Mouse (Mus musculus) liver, embryonic 14.5 days (tissue): Measurements from ENCODE around the gene Cela1. TPM values are rescaled to one million over a fixed set of nuclear protein-coding genes. Genes with fewer than 3 reads are reported as not detected.

Source experiments
- ATAC-seq: fragments of 200-750 bp; cut with Nextera tagmentation; 2 replicates; pipeline ENCODE4 v1.8.0; 2017; ENCODE audit warnings: moderate number of reproducible peaks, mild to moderate bottlenecking, moderate library complexity; ENCODE audit not compliant: insufficient read depth
- DNase-seq, 3 experiments: peaks; one replicate each; pipeline ENCODE4 v3.0.0-alpha.2; 2012 to 2013; ENCODE audit warnings: low read depth in 3 of 3, low spot score in 3 of 3
- H3K27ac ChIP-seq: fragments of 300-500 bp; sonication (generic); 2 replicates; pipeline ENCODE4 v1.5.1; 2014; ENCODE audit warnings: moderate library complexity, mild to moderate bottlenecking, control low read depth, inconsistent platforms
- H3K27me3 ChIP-seq: fragments of 300-500 bp; sonication (generic); 2 replicates; pipeline ENCODE4 v1.6.1; 2014; ENCODE audit warnings: mild to moderate bottlenecking, low read length, moderate library complexity; ENCODE audit not compliant: control insufficient read depth, insufficient read depth
- H3K36me3 ChIP-seq: fragments of 300-500 bp; sonication (generic); replicated peaks from 2 replicates; pipeline ENCODE4 v1.6.1; 2014; ENCODE audit warnings: low read depth; ENCODE audit not compliant: control insufficient read depth, insufficient read depth
- H3K4me1 ChIP-seq, 2 experiments: fragments of 200-500 bp in 1 of 2; fragments of 300-500 bp in 1 of 2; sonication (generic) in 1 of 2; replicated peaks; 2 replicates each; pipeline ENCODE4 v1.6.1; 2012 to 2014; ENCODE audit warnings: antibody characterized with exemption in 1 of 2, inconsistent platforms in 1 of 2, low read length in 1 of 2; ENCODE audit not compliant: control insufficient read depth in 2 of 2, insufficient read depth in 2 of 2
- H3K4me2 ChIP-seq: fragments of 300-500 bp; sonication (generic); 2 replicates; pipeline ENCODE4 v1.6.1; 2014; ENCODE audit warnings: low read depth, mild to moderate bottlenecking, control low read depth, moderate library complexity
- H3K4me3 ChIP-seq, 2 experiments: fragments of 200-500 bp in 1 of 2; fragments of 300-500 bp in 1 of 2; sonication (generic) in 1 of 2; 2 replicates each; pipeline ENCODE4 v1.5.1; 2012 to 2014; ENCODE audit warnings: low read depth in 2 of 2, low read length in 2 of 2, mild to moderate bottlenecking in 2 of 2, control low read depth in 1 of 2, inconsistent platforms in 1 of 2, moderate library complexity in 1 of 2; ENCODE audit not compliant: insufficient read depth in 1 of 2
- H3K9ac ChIP-seq: fragments of 300-500 bp; sonication (generic); replicated peaks from 2 replicates; pipeline ENCODE4 v1.6.1; 2014; ENCODE audit warnings: mild to moderate bottlenecking, control low read depth, moderate library complexity
- H3K9me3 ChIP-seq: fragments of 300-500 bp; sonication (generic); 2 replicates; pipeline ENCODE4 v1.6.1; 2016; ENCODE audit warnings: low read length, mixed read lengths; ENCODE audit not compliant: control insufficient read depth
- CTCF ChIP-seq: IDR thresholded peaks from 2 replicates; pipeline ENCODE4 v1.5.1; 2016; ENCODE audit warnings: antibody characterized with exemption, low read depth, control low read depth
- EP300 ChIP-seq: IDR thresholded peaks from 2 replicates; pipeline ENCODE4 v1.6.1; 2016; ENCODE audit warnings: antibody characterized with exemption, low read depth
- WGBS: fragments of 180-500 bp; shearing (Covaris S2); extraction: QIAGEN DNeasy Blood & Tissue Kit; methylation state at CpG from one replicate; pipeline ENCODE4 v1.1.7; 2014; ENCODE audit not compliant: insufficient replicate concordance; 5-methylcytosine and 5-hydroxymethylcytosine counted together
- polyA plus RNA-seq, 2 experiments: library from polyadenylated mRNA; depleted of rRNA in 1 of 2; stranded (reverse) in 1 of 2; unstranded in 1 of 2; fragments of >200 nt; fragmentation: Nextera tagmentation in 1 of 2; extraction: Ambion mirVana in 1 of 2; gene quantifications; 2 replicates each; pipeline versions ENCODE4 v1.2.1 to v1.2.3; 2012 to 2014

Cela1 gene
- polyA plus RNA-seq, 2 experiments = 8.1 to 13.8 TPM

GRCm38 (mm10) chr15:100691990-100692389, 4.3 kb upstream of the Cela1 start:
- Histone ChIP-seq H3K36me3 (no peaks in the 10 kb centered on the region), H3K27me3 (no peaks in the 10 kb centered on the region), H3K4me1 (peaks cover 0 to 8% of the 10 kb centered on the region in 2 experiments; a peak in 3 of 4 replicates), H3K27ac (no peak overlapping the region), H3K4me3 (no peak overlapping the region), H3K9me3 (peaks cover 5% of the 10 kb centered on the region; the same call in 1 of the 2 replicates), H3K9ac (no peak overlapping the region), H3K4me2 (no peak overlapping the region)
- TF ChIP-seq CTCF = no peak
- TF ChIP-seq EP300 = no peak
- WGBS = 18% methylated on average over 3 of the region's 3 CpGs
- ATAC-seq (no peak), DNase-seq (no peak)

GRCm38 (mm10) chr15:100686989-100687388, 732 bp downstream of the Cela1 start:
- ATAC-seq = peak; percentile 47
- Histone ChIP-seq H3K9ac (no peak overlapping the region; the same call in 1 of the 2 replicates), H3K4me3 (peak overlapping the region in 1 of 2 experiments; percentile 26; a peak in 3 of 4 replicates), H3K36me3 (no peaks in the 10 kb centered on the region), H3K27me3 (no peaks in the 10 kb centered on the region), H3K4me1 (peaks cover 10 to 30% of the 10 kb centered on the region in 2 experiments), H3K4me2 (peak overlapping the region; percentile 52), H3K9me3 (peaks cover 5% of the 10 kb centered on the region; the same call in 1 of the 2 replicates), H3K27ac (no peak overlapping the region)
- WGBS = 4% methylated on average over 12 of the region's 12 CpGs
- no peak for DNase-seq
- TF ChIP-seq CTCF (no peak), EP300 (no peak)

- Histone ChIP-seq H3K4me3 (no peak overlapping the region), H3K27ac (no peak overlapping the region), H3K36me3 (no peaks in the 10 kb centered on the region), H3K9me3 (peaks cover 5% of the 10 kb centered on the region; the same call in 1 of the 2 replicates), H3K27me3 (no peaks in the 10 kb centered on the region), H3K4me2 (peak overlapping the region; percentile 52), H3K9ac (no peak overlapping the region), H3K4me1 (peaks cover 10 to 31% of the 10 kb centered on the region in 2 experiments)
- peak; percentile 24; the same call in 1 of the 2 replicates for ATAC-seq
- WGBS = 78% methylated on average over 6 of the region's 6 CpGs
- TF ChIP-seq CTCF (no peak), EP300 (no peak)
- DNase-seq = no peak
These were observed 1.3 kb downstream of the Cela1 start for GRCm38 (mm10) chr15:100686434-100686833.

- WGBS = 30% methylated on average over 8 of the region's 8 CpGs
- Histone ChIP-seq H3K27ac (no peak overlapping the region), H3K4me3 (no peak overlapping the region), H3K9ac (no peak overlapping the region), H3K4me1 (peaks cover 10 to 31% of the 10 kb centered on the region in 2 experiments), H3K36me3 (no peaks in the 10 kb centered on the region), H3K27me3 (no peaks in the 10 kb centered on the region), H3K9me3 (peaks cover 5% of the 10 kb centered on the region; the same call in 1 of the 2 replicates), H3K4me2 (peak overlapping the region; percentile 52)
- TF ChIP-seq CTCF (no peak), EP300 (peak; percentile 93)
- DNase-seq = no peak
- peak; percentile 71 for ATAC-seq
These were observed 1.9 kb downstream of the Cela1 start for GRCm38 (mm10) chr15:100685849-100686248.

GRCm38 (mm10) chr15:100685255-100685654, 2.5 kb downstream of the Cela1 start:
- 26% methylated on average over 13 of the region's 13 CpGs for WGBS
- ATAC-seq = peak; percentile 41; the same call in 1 of the 2 replicates
- Histone ChIP-seq H3K27me3 (no peaks in the 10 kb centered on the region), H3K27ac (no peak overlapping the region), H3K4me1 (peaks cover 10 to 36% of the 10 kb centered on the region in 2 experiments), H3K9ac (no peak overlapping the region), H3K36me3 (no peaks in the 10 kb centered on the region), H3K4me2 (peak overlapping the region; percentile 52), H3K4me3 (0 out of 4 replicates have a peak overlapping the region, but pooled peaks of 1 of the 2 experiments have one; percentile 12), H3K9me3 (peaks cover 3% of the 10 kb centered on the region; the same call in 1 of the 2 replicates)
- DNase-seq = no peak
- TF ChIP-seq EP300 (no peak), CTCF (no peak)
